Mouse (Mus musculus): ENCODE data around the gene Elmo1. TPM values are rescaled to one million over a fixed set of nuclear protein-coding genes. Genes with fewer than 3 reads are reported as not detected.

Elmo1 gene
- polyA plus RNA-seq, 1 experiment from 2014 or later, result 10.1 TPM

- no peak overlapping the region for H3K4me3 ChIP-seq
- no peaks in the 10 kb centered on the region for H3K9me3 ChIP-seq (replicated peaks)
- no peaks in the 10 kb centered on the region for H3K27me3 ChIP-seq
- no peak for ATAC-seq (replicated peaks; ENCODE audit: insufficient number of reproducible peaks, insufficient read depth, low FRiP score, low read depth)
- WGBS, result 71% methylated on average over 5 of the region's 5 CpGs
- H3K4me2 ChIP-seq, result no peak overlapping the region
- H3K36me3 ChIP-seq, result no peaks in the 10 kb centered on the region
- no peaks in the 10 kb centered on the region for H3K4me1 ChIP-seq (replicated peaks)
- no peak overlapping the region for H3K27ac ChIP-seq
- no peak overlapping the region for H3K9ac ChIP-seq
Measured at GRCm38 (mm10) chr13:20061031-20061430, 29.4 kb upstream of the Elmo1 start.

- no peaks in the 10 kb centered on the region for H3K9me3 ChIP-seq (replicated peaks)
- WGBS, result 67% methylated on average over 5 of the region's 5 CpGs
- no peaks in the 10 kb centered on the region for H3K27me3 ChIP-seq
- H3K27ac ChIP-seq, result no peak overlapping the region
- H3K4me3 ChIP-seq, result no peak overlapping the region
- no peak overlapping the region for H3K9ac ChIP-seq
- ATAC-seq (replicated peaks; ENCODE audit: insufficient number of reproducible peaks, insufficient read depth, low FRiP score, low read depth), result no peak
- H3K4me1 ChIP-seq (replicated peaks), result no peaks in the 10 kb centered on the region
- H3K36me3 ChIP-seq, result no peaks in the 10 kb centered on the region
- no peak overlapping the region for H3K4me2 ChIP-seq
Measured at GRCm38 (mm10) chr13:20063331-20063730, 27.1 kb upstream of the Elmo1 start.

GRCm38 (mm10) chr13:20072043-20072442 lies 18.4 kb upstream of the Elmo1 start:
- Histone ChIP-seq H3K9me3 (replicated peaks) (no peaks in the 10 kb centered on the region), H3K4me3 (no peak overlapping the region), H3K9ac (no peak overlapping the region), H3K36me3 (no peaks in the 10 kb centered on the region), H3K4me1 (replicated peaks) (no peaks in the 10 kb centered on the region), H3K4me2 (no peak overlapping the region), H3K27me3 (no peaks in the 10 kb centered on the region), H3K27ac (no peak overlapping the region)
- ATAC-seq (replicated peaks; ENCODE audit: insufficient number of reproducible peaks, insufficient read depth, low FRiP score, low read depth), result no peak

GRCm38 (mm10) chr13:20072994-20073393 lies 17.4 kb upstream of the Elmo1 start:
- Histone ChIP-seq H3K4me3 (no peak overlapping the region), H3K4me1 (replicated peaks) (no peaks in the 10 kb centered on the region), H3K4me2 (no peak overlapping the region), H3K36me3 (no peaks in the 10 kb centered on the region), H3K27ac (no peak overlapping the region), H3K9me3 (replicated peaks) (no peaks in the 10 kb centered on the region), H3K9ac (no peak overlapping the region), H3K27me3 (no peaks in the 10 kb centered on the region)
- 61% methylated on average over 5 of the region's 5 CpGs for WGBS
- ATAC-seq (replicated peaks; ENCODE audit: insufficient number of reproducible peaks, insufficient read depth, low FRiP score, low read depth), result no peak

- Histone ChIP-seq H3K27ac (no peak overlapping the region), H3K36me3 (no peaks in the 10 kb centered on the region), H3K9ac (no peak overlapping the region), H3K27me3 (no peaks in the 10 kb centered on the region), H3K4me3 (no peak overlapping the region), H3K4me2 (no peak overlapping the region), H3K9me3 (replicated peaks) (no peaks in the 10 kb centered on the region), H3K4me1 (replicated peaks) (no peaks in the 10 kb centered on the region)
- ATAC-seq (replicated peaks; ENCODE audit: insufficient number of reproducible peaks, insufficient read depth, low FRiP score, low read depth), result no peak
- WGBS, result 68% methylated on average over 1 of the region's 1 CpGs
Measured at GRCm38 (mm10) chr13:20076521-20076920, 13.9 kb upstream of the Elmo1 start.

GRCm38 (mm10) chr13:20077237-20077636 lies 13.2 kb upstream of the Elmo1 start:
- 60% methylated on average over 3 of the region's 3 CpGs for WGBS
- H3K4me2 ChIP-seq, result no peak overlapping the region
- no peaks in the 10 kb centered on the region for H3K36me3 ChIP-seq
- no peak overlapping the region for H3K9ac ChIP-seq
- H3K27ac ChIP-seq, result no peak overlapping the region
- ATAC-seq (replicated peaks; ENCODE audit: insufficient number of reproducible peaks, insufficient read depth, low FRiP score, low read depth), result no peak
- H3K27me3 ChIP-seq, result no peaks in the 10 kb centered on the region
- H3K4me1 ChIP-seq (replicated peaks), result no peaks in the 10 kb centered on the region
- H3K4me3 ChIP-seq, result no peak overlapping the region
- H3K9me3 ChIP-seq (replicated peaks), result no peaks in the 10 kb centered on the region

GRCm38 (mm10) chr13:20090711-20091603 lies 561 bp downstream of the Elmo1 start:
- WGBS, result under 1% methylated on average over 93 of the region's 93 CpGs
- peak; percentile 65 for ATAC-seq (replicated peaks; ENCODE audit: insufficient number of reproducible peaks, insufficient read depth, low FRiP score, low read depth)

GRCm38 (mm10) chr13:20091604-20091926 lies 1.2 kb downstream of the Elmo1 start:
- Histone ChIP-seq H3K27me3 (peaks cover 8% of the 10 kb centered on the region; the same call in 1 of the 2 replicates), H3K4me1 (replicated peaks) (peaks cover 21% of the 10 kb centered on the region), H3K9ac (peak overlapping the region; percentile 76), H3K4me2 (peak overlapping the region; percentile 99), H3K27ac (peak overlapping the region; percentile 84), H3K9me3 (replicated peaks) (no peaks in the 10 kb centered on the region), H3K4me3 (peak overlapping the region; percentile 85), H3K36me3 (no peaks in the 10 kb centered on the region)
- WGBS, result 3% methylated on average over 10 of the region's 10 CpGs
- ATAC-seq (replicated peaks; ENCODE audit: insufficient number of reproducible peaks, insufficient read depth, low FRiP score, low read depth), result no peak

More at GRCm38 (mm10) chr13:20090711-20091603, 561 bp downstream of the Elmo1 start:
- H3K9me3 ChIP-seq (replicated peaks), result no peaks in the 10 kb centered on the region
- H3K27ac ChIP-seq, result peak overlapping the region; percentile 84
- H3K9ac ChIP-seq, result peak overlapping the region; percentile 76
- H3K27me3 ChIP-seq, result peaks cover 8% of the 10 kb centered on the region; the same call in 1 of the 2 replicates
- H3K4me2 ChIP-seq, result peak overlapping the region; percentile 99
- H3K4me3 ChIP-seq, result peak overlapping the region; percentile 85
- peaks cover 21% of the 10 kb centered on the region for H3K4me1 ChIP-seq (replicated peaks)
- no peaks in the 10 kb centered on the region for H3K36me3 ChIP-seq

- no peak for ATAC-seq (replicated peaks; ENCODE audit: insufficient number of reproducible peaks, insufficient read depth, low FRiP score, low read depth)
- no peaks in the 10 kb centered on the region for H3K36me3 ChIP-seq
- no peak overlapping the region for H3K4me3 ChIP-seq
- no peak overlapping the region for H3K27ac ChIP-seq
- H3K4me2 ChIP-seq, result no peak overlapping the region
- H3K9ac ChIP-seq, result no peak overlapping the region
- peaks cover 8% of the 10 kb centered on the region; the same call in 1 of the 2 replicates for H3K27me3 ChIP-seq
- H3K9me3 ChIP-seq (replicated peaks), result no peaks in the 10 kb centered on the region
- peaks cover 21% of the 10 kb centered on the region for H3K4me1 ChIP-seq (replicated peaks)
- 84% methylated on average over 3 of the region's 3 CpGs for WGBS
Measured at GRCm38 (mm10) chr13:20092301-20092700, 1.9 kb downstream of the Elmo1 start.

- H3K9me3 ChIP-seq (replicated peaks), result no peaks in the 10 kb centered on the region
- 0 out of 2 replicates have a peak, but pooled peaks have one; percentile 25 for ATAC-seq (replicated peaks; ENCODE audit: insufficient number of reproducible peaks, insufficient read depth, low FRiP score, low read depth)
- H3K4me1 ChIP-seq (replicated peaks), result peaks cover 21% of the 10 kb centered on the region
- H3K27ac ChIP-seq, result no peak overlapping the region
- peak overlapping the region; percentile 25; the same call in 1 of the 2 replicates for H3K4me2 ChIP-seq
- H3K4me3 ChIP-seq, result no peak overlapping the region
- H3K36me3 ChIP-seq, result no peaks in the 10 kb centered on the region
- WGBS, result 49% methylated on average over 19 of the region's 19 CpGs
- H3K9ac ChIP-seq, result no peak overlapping the region
- peaks cover 8% of the 10 kb centered on the region; the same call in 1 of the 2 replicates for H3K27me3 ChIP-seq
Measured at GRCm38 (mm10) chr13:20093307-20094045, 3.1 kb downstream of the Elmo1 start.

- H3K4me2 ChIP-seq, result no peak overlapping the region
- ATAC-seq (replicated peaks; ENCODE audit: insufficient number of reproducible peaks, insufficient read depth, low FRiP score, low read depth), result no peak
- H3K27ac ChIP-seq, result no peak overlapping the region
- no peak overlapping the region for H3K9ac ChIP-seq
- peaks cover 17% of the 10 kb centered on the region for H3K4me1 ChIP-seq (replicated peaks)
- WGBS, result 76% methylated on average over 4 of the region's 4 CpGs
- H3K4me3 ChIP-seq, result no peak overlapping the region
- peaks cover 2% of the 10 kb centered on the region; the same call in 1 of the 2 replicates for H3K27me3 ChIP-seq
- H3K9me3 ChIP-seq (replicated peaks), result no peaks in the 10 kb centered on the region
- H3K36me3 ChIP-seq, result no peaks in the 10 kb centered on the region
Measured at GRCm38 (mm10) chr13:20094916-20095700, 4.7 kb downstream of the Elmo1 start.

Data from heart, embryonic 15.5 days (tissue).